Mouse (Mus musculus): ENCODE measurements around the gene Ddx39b.
"Not testable (repeated sequence)": the region's sequence is repeated elsewhere in the genome, so short reads cannot be mapped to it uniquely, and the experiment has no call there.

- TF ChIP-seq POLR2A (IDR thresholded peaks at IDR 0.05; ENCODE audit: low read depth, low read length); CTCF (conservative IDR thresholded peaks at IDR 0.05 in 1 of 2, IDR thresholded peaks at IDR 0.05 in 1 of 2; ENCODE audit: low read depth in 2 of 2, low read length in 2 of 2); POLR2AphosphoS2 (IDR thresholded peaks at IDR 0.05; ENCODE audit: low read depth, low read length); USF1 (IDR thresholded peaks at IDR 0.05; ENCODE audit: low read depth, low read length): not testable (repeated sequence)
Measured at GRCm38 (mm10) chr17:35234090-35234489, 7.5 kb upstream of the Ddx39b start.

All from CH12.LX (cell line).